Mouse (Mus musculus) mouse trophoblast stem cell (cell line): ENCODE results near the gene Mapk7.

Experiments
- in situ Hi-C, 2 experiments: fragments of 300-500 bp; cut with MseI, MboI; formaldehyde crosslinking; loops; 2 replicates in 1 of 2; 3 replicates in 1 of 2; pipeline ENCODE4 v1.15.1; 2025

The Mapk7 gene

GRCm38 (mm10) chr11:61465422-61465821 is 28.8 kb downstream of the Mapk7 start:
- in situ Hi-C loops, result no loop called here

GRCm38 (mm10) chr11:61464071-61464470 is 30.1 kb downstream of the Mapk7 start:
- in situ Hi-C loops, result no loop called here

GRCm38 (mm10) chr11:61449499-61450292 is 44.5 kb downstream of the Mapk7 start:
- in situ Hi-C loops, result no loop called here

- in situ Hi-C loops, result no loop called here
Observed at GRCm38 (mm10) chr11:61448599-61449225, 45.5 kb downstream of the Mapk7 start.

DNA sequence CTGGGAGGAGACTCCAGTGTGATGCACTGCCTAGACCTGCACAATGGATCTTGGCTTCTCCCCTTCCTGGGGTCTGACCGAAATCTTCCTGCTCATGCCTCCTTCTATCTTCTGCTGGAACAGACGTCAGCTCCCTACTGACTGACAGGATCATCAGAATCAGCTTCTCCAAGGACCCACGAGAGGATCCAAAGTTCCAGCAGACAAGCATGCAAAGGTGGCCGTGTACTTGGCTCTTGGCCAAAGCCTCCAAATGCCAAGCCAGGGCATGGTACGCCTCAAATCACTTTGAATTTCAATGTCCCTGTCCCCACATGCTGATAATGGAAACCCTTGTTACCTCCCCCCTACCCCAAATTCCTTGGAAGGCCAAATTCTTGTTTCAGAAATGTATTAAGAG is 46.2 kb downstream of the Mapk7 start:
- in situ Hi-C loops, result no loop called here

DNA sequence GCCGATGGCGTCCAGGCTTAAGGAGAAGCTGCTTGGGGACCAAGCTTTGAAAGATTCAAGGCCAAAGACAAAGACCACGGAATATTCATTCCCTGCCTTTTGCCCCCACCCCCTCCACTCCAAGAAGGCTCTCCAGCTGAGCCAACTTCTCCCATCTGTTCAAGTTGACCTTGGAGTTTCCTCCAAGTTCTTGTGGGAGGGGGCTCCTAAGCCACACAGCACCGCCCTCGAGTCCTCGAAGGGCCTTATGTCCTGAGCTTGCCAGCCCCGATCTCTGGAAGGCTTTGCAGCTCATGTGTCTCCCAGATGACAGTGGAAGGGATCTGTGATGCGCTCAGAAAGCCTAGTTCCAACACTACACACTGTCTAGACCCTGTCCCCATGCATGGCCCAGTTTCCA is 46.9 kb downstream of the Mapk7 start:
- in situ Hi-C loops, result no loop called here

- in situ Hi-C loops, result no loop called here
Observed at GRCm38 (mm10) chr11:61443807-61444206, 50.4 kb downstream of the Mapk7 start.

- in situ Hi-C loops, result no loop called here
Observed at GRCm38 (mm10) chr11:61441670-61442069, 52.5 kb downstream of the Mapk7 start.

GRCm38 (mm10) chr11:61440416-61440815 is 53.8 kb downstream of the Mapk7 start:
- in situ Hi-C loops, result no loop called here

DNA sequence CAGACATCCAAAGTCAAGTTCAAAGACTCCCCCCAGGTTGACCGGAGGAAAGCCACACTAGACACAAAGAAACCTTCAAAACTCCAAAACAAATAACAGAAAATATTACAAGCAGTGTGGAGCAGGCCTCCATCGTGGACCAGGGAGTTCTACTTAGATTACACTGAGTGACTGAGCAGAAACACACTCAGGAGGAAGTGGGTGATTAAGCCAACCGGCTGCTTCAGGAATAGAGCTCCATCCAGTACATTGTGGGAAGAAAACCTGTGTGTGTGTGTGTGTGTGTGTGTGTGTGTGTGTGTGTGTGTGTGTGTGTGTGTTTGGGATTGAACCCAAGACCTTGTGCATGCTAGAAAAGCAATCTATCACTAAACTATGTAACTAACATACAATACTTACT is 55.0 kb downstream of the Mapk7 start:
- in situ Hi-C loops, result no loop called here
